Mouse (Mus musculus) gonadal fat pad, adult 2 months (tissue): ENCODE data around the gene Htra1. TPM values are rescaled to one million over a fixed set of nuclear protein-coding genes. Genes with fewer than 3 reads are reported as not detected.

Source experiments
- DNase-seq: peaks from one replicate; pipeline ENCODE4 v3.0.0-alpha.2; 2012; ENCODE audit warnings: low read depth
- polyA plus RNA-seq: library from polyadenylated mRNA; depleted of rRNA; stranded (reverse); fragments of >200 nt; gene quantifications from 2 replicates; pipeline ENCODE4 v1.2.3, GENCODE M21; 2012; rRNA removed

The Htra1 gene
- polyA plus RNA-seq, 1 experiment = 124 TPM

DNA sequence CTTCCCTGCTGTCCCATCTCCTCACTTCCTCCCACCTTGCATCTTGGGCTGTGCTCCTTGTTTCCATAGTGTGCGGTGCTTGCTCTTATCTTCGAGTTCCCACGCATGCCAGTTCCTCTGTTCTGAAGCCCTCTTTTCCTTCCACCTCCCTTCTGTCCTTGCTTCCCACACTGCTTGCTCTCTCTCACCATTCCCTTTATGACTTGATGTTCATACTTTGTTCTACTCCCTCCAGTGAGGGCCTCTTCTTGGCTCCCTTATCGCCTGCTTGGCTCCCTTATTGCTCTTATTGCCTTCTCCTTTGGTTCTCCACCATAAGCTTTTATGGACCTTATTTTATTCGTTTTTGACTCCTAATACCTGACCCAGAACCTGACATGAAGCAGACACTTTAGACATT, 73.3 kb downstream of the Htra1 start:
- no peak for DNase-seq

DNA sequence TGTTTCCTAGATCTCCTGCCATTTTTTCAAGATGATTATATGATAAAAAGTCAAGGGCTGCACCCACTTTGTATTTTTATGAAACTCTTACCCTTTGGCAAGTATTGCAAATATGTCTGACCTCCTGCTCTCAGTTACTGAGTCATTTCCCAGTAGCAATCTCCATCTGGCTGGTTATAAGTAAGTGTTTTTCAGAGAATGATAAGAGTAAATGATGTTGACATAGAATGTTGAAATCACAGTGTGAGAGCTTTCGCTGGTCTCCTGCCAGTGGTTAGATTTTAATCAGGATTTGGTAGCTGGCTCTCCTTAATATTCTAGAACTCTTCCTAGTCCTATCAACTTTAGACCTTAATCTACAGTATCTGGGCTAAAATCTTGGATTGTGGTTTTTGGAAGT, 76.0 kb downstream of the Htra1 start:
- DNase-seq = peak; percentile 37

DNA sequence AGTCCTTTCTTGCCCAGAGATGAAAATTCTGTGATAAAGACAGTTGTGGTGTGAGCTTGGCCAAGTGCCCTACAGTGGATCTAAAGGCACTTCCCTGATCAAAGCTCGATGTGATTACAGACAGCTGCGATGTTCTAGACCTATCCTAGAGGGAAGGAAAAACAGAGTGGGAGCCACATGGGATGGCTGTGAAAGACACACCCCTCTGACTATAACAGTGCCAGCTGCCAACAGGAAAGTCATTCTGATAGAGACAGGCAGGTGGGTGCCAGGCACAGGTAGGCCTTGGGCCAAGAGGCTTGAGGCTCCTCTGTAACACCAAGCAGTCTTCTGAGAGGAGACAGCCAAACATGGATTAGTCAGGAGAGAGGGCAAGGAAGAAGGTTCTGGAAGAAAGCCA, 83.3 kb downstream of the Htra1 start:
- DNase-seq = peak; percentile 73

DNA sequence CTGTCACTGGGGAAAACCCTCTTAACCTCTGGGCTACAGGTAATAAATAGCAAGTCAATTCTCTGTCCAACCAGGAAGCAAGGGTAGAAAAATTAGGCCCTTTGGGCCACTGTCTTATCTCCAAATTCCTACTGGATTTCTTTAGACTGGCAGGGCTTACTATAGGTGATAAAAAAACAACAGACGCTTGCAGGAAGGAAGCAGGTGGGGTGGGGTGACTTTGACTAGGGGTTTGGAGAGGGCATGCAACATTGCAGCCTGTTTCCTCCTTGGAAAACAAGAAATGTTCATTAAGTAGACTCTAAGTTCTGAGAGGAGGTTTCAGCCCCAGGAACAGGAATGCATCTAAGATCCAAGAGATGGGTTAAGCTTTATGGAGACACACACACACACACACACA, 88.9 kb downstream of the Htra1 start:
- DNase-seq = no peak

DNA sequence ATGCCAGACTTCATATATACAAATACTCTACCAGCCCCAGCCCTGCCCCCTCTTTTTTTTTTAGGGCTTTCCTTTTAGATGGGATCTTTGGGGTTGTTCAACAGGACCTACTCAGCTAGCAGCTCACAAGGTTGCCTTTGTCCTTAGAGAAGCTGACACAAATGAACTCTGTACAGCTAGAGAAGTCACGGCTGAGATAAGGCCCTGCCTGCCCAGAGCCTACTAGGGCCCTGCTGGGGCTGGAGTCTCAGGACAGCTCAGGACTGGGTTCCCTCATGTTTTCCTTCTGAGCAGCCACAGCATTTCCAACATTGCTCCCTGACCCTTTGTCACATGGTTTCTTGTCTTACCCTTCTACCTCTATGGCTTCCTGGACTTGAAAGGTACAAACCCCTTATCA, 91.6 kb downstream of the Htra1 start:
- no peak for DNase-seq

DNA sequence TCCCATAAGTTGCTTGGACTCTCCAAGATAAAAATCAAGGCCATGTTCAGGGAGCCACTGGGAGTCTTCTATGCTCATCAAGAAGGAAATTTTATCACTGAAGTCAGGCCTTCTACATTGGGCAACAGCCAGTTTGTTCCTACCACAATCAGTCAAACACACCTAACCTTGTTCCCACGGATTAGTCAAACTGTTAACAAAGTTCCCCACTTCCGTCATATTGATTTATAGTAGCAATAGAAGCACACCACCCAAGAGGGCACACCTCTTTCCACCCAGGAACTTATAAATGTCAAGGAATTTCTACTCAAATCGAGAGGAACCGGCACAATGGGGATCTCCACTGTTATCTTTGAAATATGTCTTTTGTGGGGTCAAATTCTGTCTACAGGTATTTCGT, 95.8 kb downstream of the Htra1 start, which contains the start of gene Dmbt1:
TSS of gene Dmbt1 (plus strand) at position 299 of the 400 bp plus-strand sequence.
- no peak for DNase-seq

Other genes starting within 250 kb of the Htra1 start
- 0.43 and 0.57 TPM in 2 replicates for gene Btbd16, start 162.0 kb upstream of the Htra1 start, polyA plus RNA-seq
- gene Plekha1, start 70.4 kb upstream of the Htra1 start, polyA plus RNA-seq = 77.5 and 85.0 TPM in 2 replicates
- 0.24 TPM in 1 of 2 replicates, not detected in the other for gene Dmbt1, start 95.9 kb downstream of the Htra1 start, polyA plus RNA-seq
- 0.05 and 0.06 TPM in 2 replicates for gene 4933402N03Rik, start 210.2 kb downstream of the Htra1 start, polyA plus RNA-seq
- 1.7 and 2.4 TPM in 2 replicates for gene 5430419D17Rik, start 238.3 kb downstream of the Htra1 start, polyA plus RNA-seq